Mouse (Mus musculus): ENCODE data around the gene Olfr94. TPM values are rescaled to one million over a fixed set of nuclear protein-coding genes. Genes with fewer than 3 reads are reported as not detected.

Gene Olfr94
- not detected for polyA plus RNA-seq (2014; fragmentation: Illumina TruSeq; extraction: RNeasy Lipid Tissue Mini Kit (QIAGEN cat#74804); ENCODE audit: insufficient read depth, low read depth, low replicate concordance)

DNA sequence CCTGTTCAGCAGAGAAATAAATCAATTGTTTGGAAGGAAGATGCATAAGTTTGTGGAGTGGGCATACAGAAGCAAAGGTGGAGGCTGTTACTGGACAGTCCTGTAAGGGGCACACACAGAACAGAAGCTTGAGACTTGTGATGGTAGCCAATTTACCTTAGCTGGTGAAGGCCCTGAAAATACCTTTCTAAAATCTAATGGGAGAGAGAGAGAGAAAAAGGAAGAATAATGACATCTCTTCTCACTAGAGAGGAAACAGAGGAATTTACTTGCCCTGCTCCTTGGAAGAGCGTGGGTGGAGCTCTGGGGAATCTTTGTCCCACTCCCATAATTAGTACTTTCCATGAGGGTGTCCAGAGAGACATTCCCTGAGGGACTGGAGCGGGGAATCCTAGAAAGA lies at the start of gene Olfr94:
Olfr94 (minus strand) TSS at position 101 of the 400 bp plus-strand sequence.

DNA sequence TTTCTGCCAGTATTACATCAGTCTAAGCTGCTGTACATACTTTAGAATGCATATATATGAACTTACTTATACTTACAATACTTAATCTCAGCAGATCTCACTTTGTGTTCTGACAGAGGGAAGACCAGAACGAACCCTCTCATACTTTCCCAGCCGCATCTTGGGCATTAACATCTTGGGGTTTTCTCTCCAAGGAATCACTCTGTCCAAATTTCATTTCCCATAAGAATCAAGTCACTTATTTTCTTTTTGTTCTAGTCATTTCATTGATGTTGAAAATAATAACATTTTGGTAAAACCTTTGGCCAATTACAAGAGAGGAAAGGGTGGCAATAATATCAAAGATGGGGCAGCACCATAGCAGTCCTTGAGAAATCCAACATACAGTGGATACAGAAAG lies 36.4 kb upstream of the Olfr94 start, which contains the start of gene Olfr97:
Olfr97 (minus strand) TSS at position 101 of the 400 bp plus-strand sequence.

DNA sequence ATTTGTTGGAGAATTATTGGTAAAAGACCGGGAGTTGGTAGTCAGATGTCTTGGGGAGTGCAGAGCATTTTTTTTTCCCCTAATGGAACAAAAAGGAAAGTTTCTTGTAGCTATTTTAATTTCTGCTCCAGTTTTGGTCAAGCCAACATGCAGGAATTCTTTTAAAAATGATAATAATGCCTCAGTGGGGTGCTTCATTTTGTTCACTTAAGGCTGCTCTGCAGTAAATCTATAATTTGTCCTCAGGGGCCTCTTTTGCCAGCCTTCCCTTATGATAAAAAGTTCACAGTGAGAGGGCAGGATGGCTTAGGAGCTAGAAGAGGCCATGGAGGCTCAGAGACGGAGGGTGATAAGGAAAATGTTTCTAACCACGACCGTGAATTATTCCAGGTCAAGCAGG lies 19.1 kb upstream of the Olfr94 start, which contains the start of gene Olfr96:
Olfr96 (plus strand) TSS at position 301 of the 400 bp plus-strand sequence.

DNA sequence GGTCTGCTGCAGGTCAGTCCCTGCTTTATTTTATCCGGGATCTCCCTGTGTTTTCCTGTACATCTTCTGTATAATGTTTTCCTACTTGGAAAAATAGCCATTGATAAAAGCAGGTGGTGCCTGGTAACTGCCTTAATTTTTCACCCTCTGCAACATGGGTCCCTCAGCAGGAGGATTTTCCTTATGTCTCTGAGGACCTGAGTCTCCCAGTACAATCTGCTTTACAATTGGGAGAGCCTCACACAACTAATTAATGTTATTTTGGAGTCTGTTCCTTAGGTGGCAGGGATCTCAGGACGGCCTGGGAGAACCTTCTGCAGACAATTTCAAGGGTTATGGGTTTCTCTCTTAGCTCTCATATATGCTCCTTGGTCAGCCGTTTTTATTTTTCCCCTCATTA lies 12.2 kb upstream of the Olfr94 start, which contains the start of gene Olfr95:
Olfr95 (minus strand) TSS at position 101 of the 400 bp plus-strand sequence.

DNA sequence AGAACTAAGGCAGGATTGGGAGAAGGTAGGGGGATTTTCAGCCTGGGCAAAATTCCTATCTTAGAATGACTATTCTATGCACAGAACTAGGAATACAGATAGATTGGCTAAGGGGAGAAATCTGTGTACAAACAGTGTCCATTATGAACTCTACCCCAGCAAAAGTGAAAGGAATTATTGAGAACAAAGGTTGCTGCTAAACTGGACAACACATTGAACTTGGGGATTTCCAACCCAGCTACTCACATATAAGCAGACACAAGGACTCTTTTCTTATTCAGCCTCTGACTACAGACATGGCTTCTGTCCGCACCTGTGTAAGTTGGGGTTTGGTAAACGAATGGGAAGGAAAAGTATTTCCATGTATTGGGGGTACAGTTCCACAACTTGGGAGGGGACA lies 7.1 kb downstream of the Olfr94 start, which contains the start of gene Ubd:
Ubd (plus strand) TSS at position 237 of the 400 bp plus-strand sequence.

DNA sequence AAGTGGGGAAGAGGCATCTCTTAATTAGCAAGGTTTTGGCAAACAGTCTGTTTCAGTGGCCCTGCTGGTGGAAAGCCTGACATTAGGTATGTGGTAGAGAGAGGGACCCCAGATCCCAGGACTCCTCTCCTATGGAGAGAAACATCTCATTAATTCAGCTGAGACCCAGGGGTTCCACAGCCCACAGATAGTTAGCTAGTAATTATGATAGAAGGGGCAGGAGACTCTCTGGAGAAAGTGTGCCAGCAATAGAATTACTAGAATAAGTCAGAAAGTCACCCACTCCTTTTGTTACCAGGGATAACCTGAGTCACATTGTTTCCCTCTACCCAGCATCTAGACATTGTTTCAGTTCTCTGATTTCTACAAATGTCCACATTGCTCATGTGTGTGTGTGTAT lies 39.4 kb downstream of the Olfr94 start, which contains the start of gene Olfr93:
Olfr93 (minus strand) TSS at position 101 of the 400 bp plus-strand sequence.

Other genes starting within 250 kb of the Olfr94 start
- gene Ppp1r11, start 249.3 kb downstream of the Olfr94 start, polyA plus RNA-seq (2014; fragmentation: Illumina TruSeq; extraction: RNeasy Lipid Tissue Mini Kit (QIAGEN cat#74804); ENCODE audit: insufficient read depth, low read depth, low replicate concordance), result 112 TPM
- 84.8 TPM for gene Znrd1, start 242.4 kb downstream of the Olfr94 start, polyA plus RNA-seq (2014; fragmentation: Illumina TruSeq; extraction: RNeasy Lipid Tissue Mini Kit (QIAGEN cat#74804); ENCODE audit: insufficient read depth, low read depth, low replicate concordance)
- 9.5 TPM for gene Znrd1as, start 242.4 kb downstream of the Olfr94 start, polyA plus RNA-seq (2014; fragmentation: Illumina TruSeq; extraction: RNeasy Lipid Tissue Mini Kit (QIAGEN cat#74804); ENCODE audit: insufficient read depth, low read depth, low replicate concordance)
- gene 2410137M14Rik, start 219.8 kb downstream of the Olfr94 start, polyA plus RNA-seq (2014; fragmentation: Illumina TruSeq; extraction: RNeasy Lipid Tissue Mini Kit (QIAGEN cat#74804); ENCODE audit: insufficient read depth, low read depth, low replicate concordance), result not detected
- 0.42 TPM for gene H2-M5, start 211.5 kb downstream of the Olfr94 start, polyA plus RNA-seq (2014; fragmentation: Illumina TruSeq; extraction: RNeasy Lipid Tissue Mini Kit (QIAGEN cat#74804); ENCODE audit: insufficient read depth, low read depth, low replicate concordance)
- 7.6 TPM for gene Zfp57, start 199.8 kb downstream of the Olfr94 start, polyA plus RNA-seq (2014; fragmentation: Illumina TruSeq; extraction: RNeasy Lipid Tissue Mini Kit (QIAGEN cat#74804); ENCODE audit: insufficient read depth, low read depth, low replicate concordance)
- gene Mog, start 177.6 kb downstream of the Olfr94 start, polyA plus RNA-seq (2014; fragmentation: Illumina TruSeq; extraction: RNeasy Lipid Tissue Mini Kit (QIAGEN cat#74804); ENCODE audit: insufficient read depth, low read depth, low replicate concordance), result not detected
- gene Gabbr1, start 155.0 kb downstream of the Olfr94 start, polyA plus RNA-seq (2014; fragmentation: Illumina TruSeq; extraction: RNeasy Lipid Tissue Mini Kit (QIAGEN cat#74804); ENCODE audit: insufficient read depth, low read depth, low replicate concordance), result 13.0 TPM
- gene Olfr90, start 112.5 kb downstream of the Olfr94 start, polyA plus RNA-seq (2014; fragmentation: Illumina TruSeq; extraction: RNeasy Lipid Tissue Mini Kit (QIAGEN cat#74804); ENCODE audit: insufficient read depth, low read depth, low replicate concordance), result not detected
- gene Olfr91, start 102.7 kb downstream of the Olfr94 start, polyA plus RNA-seq (2014; fragmentation: Illumina TruSeq; extraction: RNeasy Lipid Tissue Mini Kit (QIAGEN cat#74804); ENCODE audit: insufficient read depth, low read depth, low replicate concordance), result not detected
- gene Olfr92, start 80.9 kb downstream of the Olfr94 start, polyA plus RNA-seq (2014; fragmentation: Illumina TruSeq; extraction: RNeasy Lipid Tissue Mini Kit (QIAGEN cat#74804); ENCODE audit: insufficient read depth, low read depth, low replicate concordance), result not detected
- not detected for gene Olfr93, start 39.5 kb downstream of the Olfr94 start, polyA plus RNA-seq (2014; fragmentation: Illumina TruSeq; extraction: RNeasy Lipid Tissue Mini Kit (QIAGEN cat#74804); ENCODE audit: insufficient read depth, low read depth, low replicate concordance)
- gene Ubd, start 7.1 kb downstream of the Olfr94 start, polyA plus RNA-seq (2014; fragmentation: Illumina TruSeq; extraction: RNeasy Lipid Tissue Mini Kit (QIAGEN cat#74804); ENCODE audit: insufficient read depth, low read depth, low replicate concordance), result 0.45 TPM
- gene Olfr95, start 12.1 kb upstream of the Olfr94 start, polyA plus RNA-seq (2014; fragmentation: Illumina TruSeq; extraction: RNeasy Lipid Tissue Mini Kit (QIAGEN cat#74804); ENCODE audit: insufficient read depth, low read depth, low replicate concordance), result not detected
- gene Olfr96, start 19.2 kb upstream of the Olfr94 start, polyA plus RNA-seq (2014; fragmentation: Illumina TruSeq; extraction: RNeasy Lipid Tissue Mini Kit (QIAGEN cat#74804); ENCODE audit: insufficient read depth, low read depth, low replicate concordance), result not detected
- not detected for gene Olfr97, start 36.3 kb upstream of the Olfr94 start, polyA plus RNA-seq (2014; fragmentation: Illumina TruSeq; extraction: RNeasy Lipid Tissue Mini Kit (QIAGEN cat#74804); ENCODE audit: insufficient read depth, low read depth, low replicate concordance)
- gene Olfr98, start 62.8 kb upstream of the Olfr94 start, polyA plus RNA-seq (2014; fragmentation: Illumina TruSeq; extraction: RNeasy Lipid Tissue Mini Kit (QIAGEN cat#74804); ENCODE audit: insufficient read depth, low read depth, low replicate concordance), result not detected
- gene H2-M3, start 69.2 kb upstream of the Olfr94 start, polyA plus RNA-seq (2014; fragmentation: Illumina TruSeq; extraction: RNeasy Lipid Tissue Mini Kit (QIAGEN cat#74804); ENCODE audit: insufficient read depth, low read depth, low replicate concordance), result 21.8 TPM
- not detected for gene Olfr99, start 82.5 kb upstream of the Olfr94 start, polyA plus RNA-seq (2014; fragmentation: Illumina TruSeq; extraction: RNeasy Lipid Tissue Mini Kit (QIAGEN cat#74804); ENCODE audit: insufficient read depth, low read depth, low replicate concordance)
- gene Olfr101, start 103.3 kb upstream of the Olfr94 start, polyA plus RNA-seq (2014; fragmentation: Illumina TruSeq; extraction: RNeasy Lipid Tissue Mini Kit (QIAGEN cat#74804); ENCODE audit: insufficient read depth, low read depth, low replicate concordance), result not detected
- not detected for gene Olfr102, start 116.1 kb upstream of the Olfr94 start, polyA plus RNA-seq (2014; fragmentation: Illumina TruSeq; extraction: RNeasy Lipid Tissue Mini Kit (QIAGEN cat#74804); ENCODE audit: insufficient read depth, low read depth, low replicate concordance)
- not detected for gene Olfr103, start 138.7 kb upstream of the Olfr94 start, polyA plus RNA-seq (2014; fragmentation: Illumina TruSeq; extraction: RNeasy Lipid Tissue Mini Kit (QIAGEN cat#74804); ENCODE audit: insufficient read depth, low read depth, low replicate concordance)
- not detected for gene Olfr104-ps, start 158.6 kb upstream of the Olfr94 start, polyA plus RNA-seq (2014; fragmentation: Illumina TruSeq; extraction: RNeasy Lipid Tissue Mini Kit (QIAGEN cat#74804); ENCODE audit: insufficient read depth, low read depth, low replicate concordance)
- not detected for gene Olfr105-ps, start 178.0 kb upstream of the Olfr94 start, polyA plus RNA-seq (2014; fragmentation: Illumina TruSeq; extraction: RNeasy Lipid Tissue Mini Kit (QIAGEN cat#74804); ENCODE audit: insufficient read depth, low read depth, low replicate concordance)
- gene Olfr106-ps, start 189.4 kb upstream of the Olfr94 start, polyA plus RNA-seq (2014; fragmentation: Illumina TruSeq; extraction: RNeasy Lipid Tissue Mini Kit (QIAGEN cat#74804); ENCODE audit: insufficient read depth, low read depth, low replicate concordance), result not detected
- gene Olfr107, start 198.2 kb upstream of the Olfr94 start, polyA plus RNA-seq (2014; fragmentation: Illumina TruSeq; extraction: RNeasy Lipid Tissue Mini Kit (QIAGEN cat#74804); ENCODE audit: insufficient read depth, low read depth, low replicate concordance), result not detected
- gene Olfr108, start 244.5 kb upstream of the Olfr94 start, polyA plus RNA-seq (2014; fragmentation: Illumina TruSeq; extraction: RNeasy Lipid Tissue Mini Kit (QIAGEN cat#74804); ENCODE audit: insufficient read depth, low read depth, low replicate concordance), result not detected